Mouse (Mus musculus): ENCODE results near the gene 1700092M07Rik.
A peak's percentile ranks its signal among the peaks of the same experiment; 100 is the strongest.

GRCm38 (mm10) chr19:8735389-8736159 lies 4.9 kb upstream of the 1700092M07Rik start, which contains the start of gene Wdr74:
- TF ChIP-seq POLR2A (IDR thresholded peaks at IDR 0.05; ENCODE audit: low read depth, low read length), result peak; percentile 32
- no peak for TF ChIP-seq CTCF (IDR thresholded peaks at IDR 0.05; ENCODE audit: extremely low read depth, insufficient read length, insufficient replicate concordance, low read depth, low read length)

Measured in small intestine, adult 2 months (tissue).